Mouse (Mus musculus) mesoderm, embryonic 11.5 days (tissue): ENCODE data around the gene Adgre5.

ENCODE experiments used
- DNase-seq: peaks from one replicate; pipeline ENCODE4 v3.0.0-alpha.2; 2012; ENCODE audit warnings: low read depth, low spot score

The Adgre5 gene

GRCm38 (mm10) chr8:83723447-83724083 is 17.6 kb downstream of the Adgre5 start:
- no peak for DNase-seq

DNA sequence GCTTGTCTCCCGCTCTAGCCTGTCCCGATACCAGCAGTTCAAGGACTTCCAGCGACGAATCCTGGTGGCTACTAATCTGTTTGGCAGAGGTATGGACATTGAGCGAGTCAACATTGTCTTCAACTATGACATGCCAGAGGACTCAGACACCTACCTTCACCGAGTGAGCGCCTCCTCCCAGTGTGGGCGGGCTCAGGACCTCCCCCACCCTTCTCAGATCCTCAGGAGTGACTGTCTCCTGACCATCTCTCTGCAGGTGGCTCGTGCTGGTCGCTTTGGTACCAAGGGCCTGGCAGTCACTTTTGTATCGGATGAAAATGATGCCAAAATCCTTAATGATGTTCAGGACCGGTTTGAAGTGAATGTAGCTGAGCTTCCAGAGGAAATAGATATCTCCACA is 18.5 kb downstream of the Adgre5 start:
- DNase-seq = no peak

GRCm38 (mm10) chr8:83721405-83722025 is 19.6 kb downstream of the Adgre5 start:
- no peak for DNase-seq

DNA sequence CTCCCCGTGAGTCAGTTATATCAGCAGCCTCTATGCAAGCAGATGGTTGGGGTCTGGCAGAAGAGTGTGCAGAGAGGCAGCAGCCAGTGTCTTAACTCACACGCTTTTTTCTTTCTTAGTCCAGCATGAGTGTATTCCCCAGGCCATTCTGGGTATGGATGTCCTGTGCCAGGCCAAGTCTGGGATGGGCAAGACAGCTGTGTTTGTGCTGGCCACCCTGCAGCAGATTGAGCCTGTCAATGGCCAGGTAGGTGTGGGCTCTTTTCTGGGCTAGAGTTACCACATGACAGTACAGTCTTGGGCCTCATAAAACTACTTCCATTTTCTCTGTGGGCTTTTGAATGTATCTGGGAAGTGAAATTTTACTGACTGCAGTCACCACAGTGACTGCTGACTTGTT is 21.4 kb downstream of the Adgre5 start:
- no peak for DNase-seq

- no peak for DNase-seq
Observed at GRCm38 (mm10) chr8:83719048-83719447, 22.1 kb downstream of the Adgre5 start.

GRCm38 (mm10) chr8:83716563-83716962 is 24.6 kb downstream of the Adgre5 start:
- DNase-seq = no peak

GRCm38 (mm10) chr8:83715771-83716170 is 25.4 kb downstream of the Adgre5 start:
- DNase-seq = no peak

DNA sequence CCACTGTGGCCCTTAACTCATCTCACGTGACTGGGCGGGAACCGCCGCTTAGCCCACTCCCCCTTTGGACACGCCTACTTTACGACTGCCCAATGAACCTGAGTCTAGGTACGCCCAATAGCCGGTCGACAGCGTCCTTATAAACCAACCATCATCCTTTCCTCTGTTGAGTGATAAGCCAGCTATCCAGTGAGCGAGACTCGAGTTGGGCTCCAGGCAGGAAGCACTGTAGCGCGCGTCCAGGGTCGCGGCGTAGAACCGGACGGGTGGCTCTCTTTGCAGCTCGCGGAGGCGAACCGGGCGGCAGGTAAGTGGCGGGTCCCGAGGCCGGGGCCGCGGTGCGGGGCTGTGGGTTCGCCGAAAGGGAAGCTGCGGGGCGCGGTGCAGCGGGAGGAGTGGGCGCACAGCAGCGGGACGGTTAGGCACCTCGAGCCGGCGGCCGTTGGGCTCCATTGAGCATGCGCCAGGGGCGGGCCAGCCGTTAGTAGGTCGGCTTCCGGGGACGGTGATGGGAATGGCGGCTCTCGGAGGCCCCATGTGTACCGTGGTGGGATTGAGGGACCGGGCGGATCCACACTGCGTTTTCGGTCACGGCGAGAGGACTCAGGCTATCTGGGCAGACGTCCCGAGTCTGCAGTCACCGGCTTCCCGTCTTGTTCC is 26.0 kb downstream of the Adgre5 start, which contains the start of gene Ddx39:
Gene Ddx39 (plus strand): TSS at position 147 of the 660 bp plus-strand sequence.
- DNase-seq = peak; percentile 98

GRCm38 (mm10) chr8:83714676-83715030 is 26.5 kb downstream of the Adgre5 start:
- DNase-seq = no peak

GRCm38 (mm10) chr8:83707554-83707953 is 33.6 kb downstream of the Adgre5 start:
- no peak for DNase-seq

GRCm38 (mm10) chr8:83706411-83706810 is 34.7 kb downstream of the Adgre5 start:
- no peak for DNase-seq

DNA sequence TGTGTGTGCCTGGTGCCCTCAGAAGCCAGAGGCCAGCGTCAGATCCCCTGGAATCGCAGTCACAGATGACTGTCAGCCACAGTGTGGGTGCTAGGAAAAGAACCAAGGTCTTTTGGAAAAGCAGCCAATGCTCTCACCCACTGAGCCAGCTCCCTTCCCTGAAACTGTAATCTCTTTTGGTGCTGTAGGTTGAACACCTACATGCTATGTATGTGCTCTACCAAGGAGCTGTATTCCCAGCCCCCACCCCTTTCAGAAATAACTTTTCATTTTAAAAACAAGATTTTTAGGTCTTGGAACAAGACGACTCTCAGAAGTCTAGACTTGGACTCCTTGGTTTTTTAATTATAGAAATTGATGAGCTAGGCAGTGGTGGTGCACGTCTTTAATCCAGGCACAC is 37.7 kb downstream of the Adgre5 start:
- DNase-seq = no peak

- no peak for DNase-seq
Observed at GRCm38 (mm10) chr8:83700423-83701085, 40.6 kb downstream of the Adgre5 start.

DNA sequence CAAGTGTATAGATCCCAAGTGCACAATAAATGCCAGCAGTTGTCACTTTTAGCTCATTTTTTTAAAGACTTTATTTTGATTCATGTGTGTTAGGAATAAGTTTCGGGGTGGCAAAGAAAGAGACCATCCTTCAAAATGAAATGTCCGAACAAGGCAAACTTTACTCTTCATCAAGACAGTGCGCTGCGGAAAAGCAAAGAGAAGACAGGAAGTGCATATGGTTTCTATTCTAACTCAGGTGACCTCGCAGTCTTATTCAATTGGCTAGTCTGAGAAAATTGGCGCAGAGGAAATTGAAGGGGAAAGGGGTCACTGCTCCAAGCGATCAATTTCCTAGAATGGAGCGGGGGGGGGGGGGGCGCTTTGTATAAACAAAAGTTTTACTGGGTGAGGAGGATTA is 41.6 kb downstream of the Adgre5 start:
- peak; percentile 34 for DNase-seq

DNA sequence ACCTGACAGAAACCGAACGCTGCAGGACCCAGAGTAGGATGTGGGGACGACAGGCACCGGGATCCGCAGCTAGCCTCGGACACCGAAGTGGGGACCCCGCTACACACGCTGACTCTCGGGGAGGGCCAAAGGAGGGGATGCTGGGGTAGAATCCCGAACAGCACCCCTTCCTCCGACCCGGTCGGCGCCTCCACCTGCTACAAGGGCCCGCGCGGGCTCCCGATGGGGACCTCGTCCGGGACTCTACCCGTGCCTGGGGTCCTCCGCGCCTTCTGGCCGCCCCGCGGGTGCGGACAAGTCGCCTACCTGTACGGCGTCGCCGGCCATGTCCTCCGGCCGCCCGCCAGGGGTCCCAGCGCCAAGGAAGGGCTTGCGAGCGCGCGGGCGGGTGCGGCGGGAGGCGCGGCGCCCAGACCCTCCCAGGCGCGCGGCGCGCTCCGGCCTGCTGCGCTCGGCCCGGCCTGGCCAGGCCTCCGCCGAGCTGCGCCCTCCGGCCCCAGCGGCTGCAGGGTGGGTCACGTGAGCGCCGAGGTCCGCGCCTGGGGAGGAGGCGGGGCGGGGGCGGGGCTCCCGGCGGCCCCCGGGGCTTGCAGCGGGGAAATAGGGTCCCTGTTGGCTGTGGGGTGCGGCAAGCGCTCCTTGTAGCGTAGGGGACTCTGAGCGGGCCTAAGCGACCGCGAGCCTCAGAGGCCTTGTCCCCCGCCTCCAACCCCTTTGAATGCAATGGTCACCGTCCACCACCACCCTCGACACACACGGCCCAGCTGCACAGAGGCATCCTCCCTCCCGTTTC is 42.3 kb downstream of the Adgre5 start, which contains the start of gene Pkn1:
Gene Pkn1 (minus strand): TSS at position 519 of the 793 bp plus-strand sequence.
- peak; percentile 82 for DNase-seq

GRCm38 (mm10) chr8:83698291-83698660 is 42.9 kb downstream of the Adgre5 start:
- peak; percentile 22 for DNase-seq

- DNase-seq = no peak
Observed at GRCm38 (mm10) chr8:83697374-83698220, 43.5 kb downstream of the Adgre5 start.

- no peak for DNase-seq
Observed at GRCm38 (mm10) chr8:83695351-83696106, 45.6 kb downstream of the Adgre5 start.

DNA sequence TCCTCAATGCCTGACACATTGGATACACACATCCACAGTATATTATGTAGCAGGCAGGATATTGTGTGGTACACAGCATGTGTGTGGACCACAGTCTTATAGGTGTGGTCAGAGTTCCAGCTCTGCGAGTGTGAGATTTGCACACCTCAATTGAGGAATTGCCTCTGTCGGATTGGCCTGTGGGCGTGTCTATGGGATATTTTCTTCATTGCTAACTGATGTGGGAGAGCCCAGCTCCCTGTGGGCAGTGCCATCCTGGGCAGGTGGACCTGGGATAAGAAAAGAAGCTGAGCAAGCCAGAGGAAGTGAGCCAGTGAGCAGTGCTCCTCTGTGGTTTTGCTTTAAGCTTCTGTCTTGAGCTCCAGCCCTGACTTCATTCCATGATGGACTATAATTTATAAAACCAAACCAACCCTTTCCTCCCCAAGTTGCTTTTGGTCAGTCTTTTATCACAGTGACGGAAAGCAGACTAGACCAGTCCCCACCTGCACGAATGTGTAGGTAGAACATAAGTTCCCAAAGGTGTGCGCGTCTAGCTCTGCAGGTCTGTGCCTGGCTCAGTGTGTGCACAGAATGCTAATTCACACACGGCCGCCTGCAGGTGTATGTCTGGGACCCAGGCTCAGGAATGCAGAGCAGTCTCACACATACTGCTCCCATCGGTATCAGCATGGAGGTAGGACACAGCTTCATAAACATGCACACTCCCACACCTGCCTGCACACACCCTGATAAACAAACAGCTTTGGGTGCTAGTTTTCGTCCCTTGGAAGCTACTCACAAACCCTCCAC is 46.6 kb downstream of the Adgre5 start:
- DNase-seq = no peak
